Mouse (Mus musculus) macrophage (primary cell): ENCODE results near the gene Dynll2. TPM values are rescaled to one million over a fixed set of nuclear protein-coding genes. Genes with fewer than 3 reads are reported as not detected.
A peak's percentile ranks its signal among the peaks of the same experiment; 100 is the strongest.

ENCODE experiments used
- H3K27ac ChIP-seq: fragments of 350-480 bp; formaldehyde crosslinking; 2 replicates; pipeline ENCODE4 v1.9.0; 2021
- H3K36me3 ChIP-seq: fragments of 350-480 bp; formaldehyde crosslinking; 2 replicates; pipeline ENCODE4 v1.9.0; 2021; ENCODE audit errors: inconsistent target
- H3K4me3 ChIP-seq: fragments of 350-480 bp; formaldehyde crosslinking; 2 replicates; pipeline ENCODE4 v1.9.0; 2021; ENCODE audit errors: inconsistent target
- H3K79me2 ChIP-seq: fragments of 350-480 bp; formaldehyde crosslinking; 2 replicates; pipeline ENCODE4 v1.9.0; 2021; ENCODE audit errors: inconsistent target
- WGBS: methylation state at CpG from one replicate; pipeline ENCODE4 v1.1.7; 2026; ENCODE audit warnings: inconsistent platforms; ENCODE audit not compliant: missing documents; 5-methylcytosine and 5-hydroxymethylcytosine counted together
- polyA plus RNA-seq: library from polyadenylated mRNA; stranded (reverse); fragments of 250-400 nt; gene quantifications from 3 replicates; pipeline ENCODE4 v1.2.4, GENCODE M21; 2018; ENCODE audit warnings: inconsistent platforms

The Dynll2 gene
- polyA plus RNA-seq, 1 experiment from 2014 or later = 76.2 TPM

DNA sequence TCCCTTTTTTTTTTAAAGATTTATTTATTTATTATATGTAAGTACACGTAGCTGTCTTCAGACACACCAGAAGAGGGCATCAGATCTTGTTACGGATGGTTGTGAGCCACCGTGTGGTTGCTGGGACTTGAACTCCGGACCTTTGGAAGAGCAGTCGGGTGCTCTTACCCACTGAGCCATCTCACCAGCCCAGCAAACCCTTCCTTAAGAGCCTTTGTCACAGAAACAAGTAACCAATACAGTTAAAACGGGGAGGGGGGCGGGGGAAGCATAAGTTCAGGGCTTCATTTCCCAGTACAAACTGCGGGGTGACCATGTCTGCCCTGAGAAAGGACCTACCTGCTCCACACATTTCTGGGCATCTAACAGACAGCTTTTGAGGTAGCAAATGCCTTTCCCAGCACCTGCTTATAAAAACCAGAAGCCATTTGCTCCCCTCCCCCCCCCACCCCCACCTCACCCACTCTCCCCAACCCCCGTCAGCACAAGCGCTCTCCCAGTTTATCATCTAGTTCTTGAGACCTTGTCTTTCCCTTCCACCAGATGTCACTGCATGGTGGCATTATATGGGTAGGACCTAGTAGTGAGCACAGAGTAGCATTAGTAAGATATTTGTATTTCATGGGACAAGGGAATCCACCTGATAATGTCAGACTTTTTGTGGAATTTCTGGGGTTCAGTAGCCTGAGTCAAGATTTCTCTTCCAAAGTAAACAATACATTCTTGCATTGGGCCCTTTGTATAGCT lies 13.6 kb downstream of the Dynll2 start:
- Histone ChIP-seq H3K4me3 (no peak overlapping the region), H3K27ac (no peak overlapping the region), H3K36me3 (no peaks in the 10 kb centered on the region; the same call in 1 of the 2 replicates), H3K79me2 (no peaks in the 10 kb centered on the region)
- WGBS = 9% methylated on average over 5 of the region's 10 CpGs

GRCm38 (mm10) chr11:87972829-87973228 lies 14.5 kb downstream of the Dynll2 start:
- Histone ChIP-seq H3K27ac (no peak overlapping the region), H3K36me3 (no peaks in the 10 kb centered on the region; the same call in 1 of the 2 replicates)
- 84% methylated on average over 6 of the region's 6 CpGs for WGBS

DNA sequence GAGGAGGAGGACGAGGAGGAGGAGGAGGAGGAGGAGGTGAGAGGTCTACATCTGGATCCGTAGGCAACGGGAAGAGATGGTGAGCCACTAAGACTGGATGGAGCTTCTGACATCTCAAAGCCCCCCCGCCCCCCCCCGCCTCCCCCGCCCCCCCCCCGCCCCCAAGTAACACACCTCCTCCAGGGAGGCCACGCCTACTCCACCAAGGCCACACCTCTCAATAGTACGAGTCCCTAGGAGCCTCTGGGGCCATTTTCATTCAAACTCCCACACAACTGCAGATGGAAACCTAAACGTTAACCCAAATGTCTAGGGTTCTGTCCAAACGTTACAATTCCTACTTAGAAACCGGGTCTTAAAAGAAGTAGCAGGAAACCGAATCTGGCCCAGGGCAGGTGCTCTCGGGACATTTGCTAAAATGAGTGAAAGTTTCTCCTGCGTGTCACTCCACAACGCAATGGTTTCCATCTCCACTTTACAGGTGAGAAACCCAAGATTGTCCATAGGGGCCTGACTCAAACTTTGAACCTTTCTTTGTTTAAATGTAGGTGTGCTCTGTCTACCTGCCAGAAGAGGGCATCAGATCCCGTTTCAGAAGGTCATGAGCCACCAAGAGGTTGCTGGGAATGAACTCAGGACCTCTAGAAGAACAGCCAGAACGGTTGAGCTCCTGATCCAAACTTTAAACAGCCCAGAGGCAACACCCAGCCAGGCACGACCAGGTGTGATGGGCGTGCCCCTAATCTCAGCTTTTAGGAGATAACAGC lies 18.8 kb downstream of the Dynll2 start:
- H3K36me3 ChIP-seq = no peaks in the 10 kb centered on the region
- no peaks in the 10 kb centered on the region for H3K79me2 ChIP-seq
- H3K27ac ChIP-seq = no peak overlapping the region
- 34% methylated on average over 13 of the region's 20 CpGs for WGBS
- H3K4me3 ChIP-seq = no peak overlapping the region

More at GRCm38 (mm10) chr11:87972829-87973228, 14.5 kb downstream of the Dynll2 start:
- no peaks in the 10 kb centered on the region for H3K79me2 ChIP-seq
- no peak overlapping the region for H3K4me3 ChIP-seq

GRCm38 (mm10) chr11:87967692-87968289 lies 19.5 kb downstream of the Dynll2 start:
- Histone ChIP-seq H3K79me2 (no peaks in the 10 kb centered on the region), H3K27ac (no peak overlapping the region), H3K36me3 (no peaks in the 10 kb centered on the region), H3K4me3 (peak overlapping the region; percentile 3; the same call in 1 of the 2 replicates)
- 3% methylated on average over 13 of the region's 17 CpGs for WGBS

GRCm38 (mm10) chr11:87966214-87966613 lies 21.1 kb downstream of the Dynll2 start:
- Histone ChIP-seq H3K79me2 (no peaks in the 10 kb centered on the region), H3K36me3 (no peaks in the 10 kb centered on the region), H3K4me3 (no peak overlapping the region), H3K27ac (no peak overlapping the region)
- WGBS = 66% methylated on average over 10 of the region's 10 CpGs

DNA sequence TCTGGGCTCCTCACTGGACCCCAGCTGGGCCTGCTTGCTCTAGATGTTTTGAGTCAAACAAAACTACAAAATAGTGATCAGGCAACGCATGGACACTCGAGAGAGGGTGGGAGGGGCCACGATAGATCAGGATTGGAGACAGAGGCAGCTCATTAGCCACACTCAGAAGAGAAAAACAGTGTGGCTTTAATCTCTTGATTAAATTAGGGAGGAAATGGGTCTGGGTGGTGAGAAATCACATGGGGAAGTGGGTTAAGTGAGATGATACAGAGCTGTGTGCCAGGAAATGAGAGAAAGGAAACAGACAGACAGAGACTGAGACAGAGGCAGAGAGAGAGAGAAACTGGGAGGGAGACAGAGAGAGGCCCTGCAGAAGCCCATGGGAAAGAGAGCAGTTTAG lies 22.0 kb downstream of the Dynll2 start:
- Histone ChIP-seq H3K27ac (no peak overlapping the region), H3K36me3 (no peaks in the 10 kb centered on the region), H3K4me3 (no peak overlapping the region), H3K79me2 (no peaks in the 10 kb centered on the region)
- 66% methylated on average over 3 of the region's 3 CpGs for WGBS

GRCm38 (mm10) chr11:87957066-87957465 lies 30.3 kb downstream of the Dynll2 start:
- H3K36me3 ChIP-seq = no peaks in the 10 kb centered on the region
- H3K79me2 ChIP-seq = no peaks in the 10 kb centered on the region
- 44% methylated on average over 7 of the region's 7 CpGs for WGBS
- H3K4me3 ChIP-seq = no peak overlapping the region
- H3K27ac ChIP-seq = no peak overlapping the region

- WGBS = 13% methylated on average over 1 of the region's 1 CpGs
- no peak overlapping the region for H3K27ac ChIP-seq
- H3K4me3 ChIP-seq = no peak overlapping the region
- no peaks in the 10 kb centered on the region for H3K36me3 ChIP-seq
- no peaks in the 10 kb centered on the region for H3K79me2 ChIP-seq
These were observed 32.2 kb downstream of the Dynll2 start for GRCm38 (mm10) chr11:87955144-87955543.

DNA sequence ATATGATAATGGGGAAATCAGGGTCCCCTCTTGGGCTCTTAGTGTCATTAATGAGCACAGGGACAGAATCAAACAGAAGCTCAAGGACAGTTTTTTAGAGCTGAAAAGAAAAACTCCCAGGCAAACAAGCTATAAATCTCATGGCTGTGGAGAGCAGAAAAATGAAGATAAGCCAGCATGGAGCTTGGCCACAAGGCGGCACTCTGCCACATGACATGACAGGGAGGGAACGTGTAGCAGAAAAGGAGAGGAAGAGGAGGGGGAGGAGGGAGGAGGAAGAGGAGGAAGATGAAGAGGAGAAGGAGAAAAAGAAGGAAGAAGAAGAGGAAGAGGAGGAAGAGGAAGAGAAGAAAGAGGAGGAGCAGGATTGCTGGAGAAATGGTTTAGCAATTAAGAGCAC lies 37.3 kb downstream of the Dynll2 start:
- no peak overlapping the region for H3K27ac ChIP-seq
- no peaks in the 10 kb centered on the region for H3K36me3 ChIP-seq
- H3K4me3 ChIP-seq = no peak overlapping the region
- no peaks in the 10 kb centered on the region for H3K79me2 ChIP-seq
- 5% methylated on average over 2 of the region's 2 CpGs for WGBS

GRCm38 (mm10) chr11:87935467-87935866 lies 51.9 kb downstream of the Dynll2 start:
- Histone ChIP-seq H3K36me3 (no peaks in the 10 kb centered on the region), H3K27ac (no peak overlapping the region), H3K4me3 (no peak overlapping the region), H3K79me2 (no peaks in the 10 kb centered on the region)
- WGBS = 60% methylated on average over 3 of the region's 3 CpGs

DNA sequence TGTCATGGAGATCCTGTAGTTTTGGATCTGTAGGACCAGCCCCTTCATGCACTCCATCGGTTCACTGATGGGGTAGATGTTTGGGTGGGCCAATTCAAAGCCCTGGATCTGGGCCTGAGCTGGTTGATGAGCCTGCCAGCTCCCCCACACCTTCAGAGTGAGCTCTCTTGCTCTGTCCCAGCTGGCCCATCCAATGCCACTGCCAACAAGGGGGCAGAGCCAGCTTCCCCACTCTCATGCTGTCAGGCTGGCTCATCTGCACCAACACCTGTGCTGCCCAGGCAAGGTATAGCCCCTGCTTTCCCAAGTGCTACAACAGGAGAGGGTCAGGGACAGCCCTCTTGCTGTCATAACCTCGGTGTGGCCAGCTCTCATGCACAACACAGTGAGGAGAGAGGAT lies 53.6 kb downstream of the Dynll2 start:
- no peak overlapping the region for H3K27ac ChIP-seq
- 77% methylated on average over 2 of the region's 2 CpGs for WGBS

DNA sequence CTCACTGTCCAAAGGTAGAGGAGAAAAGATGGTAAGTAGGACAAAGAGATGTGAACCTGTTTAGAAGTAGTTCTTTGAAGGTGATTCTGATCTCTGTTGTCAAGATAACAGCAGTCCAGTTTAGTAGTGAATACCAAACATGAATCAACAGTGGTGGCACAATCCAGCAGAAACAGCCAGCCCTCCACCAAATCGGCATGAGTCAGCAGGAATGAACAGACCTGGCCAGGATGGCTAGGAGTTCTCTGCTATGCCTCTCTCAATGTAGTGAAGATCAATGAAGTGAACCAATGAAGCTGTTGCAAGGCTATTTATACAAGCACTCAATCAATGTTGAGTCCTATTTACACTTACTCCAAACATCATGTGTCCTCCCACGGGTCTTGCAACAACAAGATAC lies 57.0 kb downstream of the Dynll2 start:
- Histone ChIP-seq H3K36me3 (no peaks in the 10 kb centered on the region), H3K27ac (no peak overlapping the region), H3K79me2 (no peaks in the 10 kb centered on the region), H3K4me3 (no peak overlapping the region)
- 93% methylated on average over 2 of the region's 2 CpGs for WGBS

More for the DNA sequence above, 53.6 kb downstream of the Dynll2 start:
- Histone ChIP-seq H3K36me3 (no peaks in the 10 kb centered on the region), H3K79me2 (no peaks in the 10 kb centered on the region), H3K4me3 (no peak overlapping the region)
